Mouse (Mus musculus): ENCODE data around the gene Prodh2. TPM values are rescaled to one million over a fixed set of nuclear protein-coding genes. Genes with fewer than 3 reads are reported as not detected.
A peak's percentile ranks its signal among the peaks of the same experiment; 100 is the strongest.

The Prodh2 gene
- polyA plus RNA-seq, 1 experiment: not detected

GRCm38 (mm10) chr7:30533941-30534632 lies 40.7 kb downstream of the Prodh2 start:
- Histone ChIP-seq H3K27me3 (ENCODE audit: control insufficient read depth, insufficient read depth, low read length) (no peaks in the 10 kb centered on the region), H3K4me3 (replicated peaks; ENCODE audit: insufficient read depth, low read depth, low read length) (peak overlapping the region; percentile 88), H3K27ac (ENCODE audit: insufficient read depth, low read length) (no peak overlapping the region), H3K4me1 (ENCODE audit: control insufficient read depth, insufficient read depth, low read length) (peaks cover 5% of the 10 kb centered on the region)
- DNase-seq: peak in 1 of 2 experiments; percentile 45
- TF ChIP-seq POLR2A (IDR thresholded peaks at IDR 0.05; ENCODE audit: borderline replicate concordance, insufficient read depth, low read length) (no peak), CTCF (IDR thresholded peaks at IDR 0.05; ENCODE audit: borderline replicate concordance, insufficient read depth, low read depth, low read length) (no peak)
- 6% methylated on average over 25 of the region's 26 CpGs for WGBS

- Histone ChIP-seq H3K27me3 (ENCODE audit: control insufficient read depth, insufficient read depth, low read length) (no peaks in the 10 kb centered on the region), H3K4me1 (ENCODE audit: control insufficient read depth, insufficient read depth, low read length) (peaks cover 5% of the 10 kb centered on the region), H3K27ac (ENCODE audit: insufficient read depth, low read length) (no peak within 1 kb of the TSS), H3K4me3 (replicated peaks; ENCODE audit: insufficient read depth, low read depth, low read length) (peak within 1 kb of the TSS; percentile 88)
- TF ChIP-seq CTCF (IDR thresholded peaks at IDR 0.05; ENCODE audit: borderline replicate concordance, insufficient read depth, low read depth, low read length) (no peak), POLR2A (IDR thresholded peaks at IDR 0.05; ENCODE audit: borderline replicate concordance, insufficient read depth, low read length) (no peak)
- peak; percentile 95 to 97 for DNase-seq
- 2% methylated on average over 84 of the region's 84 CpGs for WGBS
Measured at GRCm38 (mm10) chr7:30534633-30535577, 41.5 kb downstream of the Prodh2 start, which contains the start of gene Arhgap33. Gene Arhgap33, minus strand, starts transcription at chr7:30535060.

GRCm38 (mm10) chr7:30540572-30540971 lies 47.1 kb downstream of the Prodh2 start:
- Histone ChIP-seq H3K27me3 (ENCODE audit: control insufficient read depth, insufficient read depth, low read length) (no peaks in the 10 kb centered on the region), H3K27ac (ENCODE audit: insufficient read depth, low read length) (no peak overlapping the region), H3K4me1 (ENCODE audit: control insufficient read depth, insufficient read depth, low read length) (no peaks in the 10 kb centered on the region), H3K4me3 (replicated peaks; ENCODE audit: insufficient read depth, low read depth, low read length) (no peak overlapping the region)
- 88% methylated on average over 7 of the region's 7 CpGs for WGBS
- DNase-seq: no peak
- TF ChIP-seq POLR2A (IDR thresholded peaks at IDR 0.05; ENCODE audit: borderline replicate concordance, insufficient read depth, low read length) (no peak), CTCF (IDR thresholded peaks at IDR 0.05; ENCODE audit: borderline replicate concordance, insufficient read depth, low read depth, low read length) (no peak)

GRCm38 (mm10) chr7:30544327-30544726 lies 50.9 kb downstream of the Prodh2 start:
- 95% methylated on average over 2 of the region's 2 CpGs for WGBS
- DNase-seq: no peak
- Histone ChIP-seq H3K27me3 (ENCODE audit: control insufficient read depth, insufficient read depth, low read length) (no peaks in the 10 kb centered on the region), H3K27ac (ENCODE audit: insufficient read depth, low read length) (no peak overlapping the region), H3K4me1 (ENCODE audit: control insufficient read depth, insufficient read depth, low read length) (no peaks in the 10 kb centered on the region), H3K4me3 (replicated peaks; ENCODE audit: insufficient read depth, low read depth, low read length) (no peak overlapping the region)
- no peak for TF ChIP-seq POLR2A (IDR thresholded peaks at IDR 0.05; ENCODE audit: borderline replicate concordance, insufficient read depth, low read length)
- TF ChIP-seq CTCF (IDR thresholded peaks at IDR 0.05; ENCODE audit: borderline replicate concordance, insufficient read depth, low read depth, low read length): no peak

GRCm38 (mm10) chr7:30549880-30550279 lies 56.5 kb downstream of the Prodh2 start:
- no peak overlapping the region for H3K27ac ChIP-seq (ENCODE audit: insufficient read depth, low read length)
- peaks cover 3% of the 10 kb centered on the region; the same call in 1 of the 2 replicates for H3K4me1 ChIP-seq (ENCODE audit: control insufficient read depth, insufficient read depth, low read length)
- no peak for TF ChIP-seq POLR2A (IDR thresholded peaks at IDR 0.05; ENCODE audit: borderline replicate concordance, insufficient read depth, low read length)
- TF ChIP-seq CTCF (IDR thresholded peaks at IDR 0.05; ENCODE audit: borderline replicate concordance, insufficient read depth, low read depth, low read length): no peak
- no peaks in the 10 kb centered on the region for H3K27me3 ChIP-seq (ENCODE audit: control insufficient read depth, insufficient read depth, low read length)
- H3K4me3 ChIP-seq (replicated peaks; ENCODE audit: insufficient read depth, low read depth, low read length): no peak overlapping the region
- WGBS: 76% methylated on average over 2 of the region's 2 CpGs
- DNase-seq: no peak

GRCm38 (mm10) chr7:30550603-30551002 lies 57.2 kb downstream of the Prodh2 start:
- WGBS: 100% methylated on average over 1 of the region's 1 CpGs
- H3K27me3 ChIP-seq (ENCODE audit: control insufficient read depth, insufficient read depth, low read length): no peaks in the 10 kb centered on the region
- no peak for DNase-seq

GRCm38 (mm10) chr7:30551445-30552101 lies 58.2 kb downstream of the Prodh2 start:
- DNase-seq: peak in 1 of 2 experiments; percentile 48
- 3% methylated on average over 10 of the region's 10 CpGs for WGBS

More at GRCm38 (mm10) chr7:30550603-30551002, 57.2 kb downstream of the Prodh2 start:
- no peak for TF ChIP-seq POLR2A (IDR thresholded peaks at IDR 0.05; ENCODE audit: borderline replicate concordance, insufficient read depth, low read length)
- Histone ChIP-seq H3K4me3 (replicated peaks; ENCODE audit: insufficient read depth, low read depth, low read length) (no peak overlapping the region), H3K4me1 (ENCODE audit: control insufficient read depth, insufficient read depth, low read length) (peaks cover 3% of the 10 kb centered on the region; the same call in 1 of the 2 replicates), H3K27ac (ENCODE audit: insufficient read depth, low read length) (no peak overlapping the region)

More at GRCm38 (mm10) chr7:30551445-30552101, 58.2 kb downstream of the Prodh2 start:
- H3K4me1 ChIP-seq (ENCODE audit: control insufficient read depth, insufficient read depth, low read length): peaks cover 3% of the 10 kb centered on the region; the same call in 1 of the 2 replicates
- peak overlapping the region; percentile 74 for H3K27ac ChIP-seq (ENCODE audit: insufficient read depth, low read length)
- TF ChIP-seq CTCF (IDR thresholded peaks at IDR 0.05; ENCODE audit: borderline replicate concordance, insufficient read depth, low read depth, low read length) (peak; percentile 31; the same call in 1 of the 2 replicates), POLR2A (IDR thresholded peaks at IDR 0.05; ENCODE audit: borderline replicate concordance, insufficient read depth, low read length) (no peak)
- H3K27me3 ChIP-seq (ENCODE audit: control insufficient read depth, insufficient read depth, low read length): no peaks in the 10 kb centered on the region
- H3K4me3 ChIP-seq (replicated peaks; ENCODE audit: insufficient read depth, low read depth, low read length): peak overlapping the region; percentile 66

All from cerebellum, adult 2 months (tissue).